Mouse (Mus musculus): ENCODE measurements at regions not wholly inside any gene's neighbourhood (a gene's known extent, or its start where the extent isn't known, plus 50 kb on each side); places are given as distances from the start of the nearest gene placed in this dataset.

DNA sequence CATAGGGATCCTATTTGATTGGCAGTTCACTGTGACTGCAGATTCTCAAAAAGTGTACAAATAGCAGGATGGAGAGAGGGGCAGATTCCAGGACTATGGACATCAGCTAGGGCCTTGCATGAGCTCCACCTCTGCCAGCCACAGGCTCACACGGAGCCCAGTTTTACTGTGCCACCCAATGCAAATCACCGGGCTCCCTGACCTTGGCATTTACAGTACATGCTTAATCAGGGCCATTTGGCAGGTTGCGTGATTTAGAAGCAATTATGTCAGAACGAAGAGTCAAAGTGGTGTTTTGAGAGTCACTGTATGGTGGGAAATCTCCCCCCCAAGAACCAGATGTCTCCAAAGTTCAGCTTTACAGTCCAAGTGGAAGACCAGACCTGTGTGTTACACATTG lies 456.1 kb downstream of the Bnc2 start:
- TF ChIP-seq POLR2A (IDR thresholded peaks at IDR 0.05; ENCODE audit: low read depth, low read length): no peak
- TF ChIP-seq CTCF (IDR thresholded peaks at IDR 0.05; ENCODE audit: extremely low read depth, insufficient read length, insufficient replicate concordance, low read depth, low read length): no peak

All from small intestine, adult 2 months (tissue).